In genomic region chr16:28421617-28422016, GRCm38 (mm10) we compare ENCODE assay signal across 16 mouse cellular contexts.
"Had no signal": no experiment of that assay in that cellular context is flagged by ENCODE, and none has a peak within 500 bp of the region (broad histone marks: within the 10 kb centered on the region; RNA-seq: fewer than 3 reads in every experiment).

No protein-coding gene starts in this region.

- DNase-seq: retina, postnatal 1 day; right cerebral cortex, adult 18-20 months; right cerebral cortex, postnatal 14 days; right cerebral cortex, postnatal 25 days; right cerebral cortex, postnatal 4 days; spleen, adult 18-20 months; thymus, adult 18-20 months; thymus, adult 2 months; thymus, postnatal 14 days; thymus, postnatal 25 days; thymus, postnatal 36 days; thymus, postnatal 4 days had no signal

- H3K36me3 ChIP-seq: neural tube, embryonic 12.5 days; neural tube, embryonic 13.5 days; neural tube, embryonic 15.5 days; stomach, embryonic 15.5 days had no signal

- H3K9ac ChIP-seq: neural tube, embryonic 12.5 days; neural tube, embryonic 13.5 days; neural tube, embryonic 15.5 days; stomach, embryonic 15.5 days had no signal

- H3K27me3 ChIP-seq: neural tube, embryonic 12.5 days; neural tube, embryonic 13.5 days; neural tube, embryonic 15.5 days; stomach, embryonic 15.5 days had no signal

- H3K4me2 ChIP-seq: neural tube, embryonic 12.5 days; neural tube, embryonic 13.5 days; neural tube, embryonic 15.5 days; stomach, embryonic 15.5 days had no signal

- H3K4me3 ChIP-seq: neural tube, embryonic 12.5 days; neural tube, embryonic 13.5 days; neural tube, embryonic 15.5 days; stomach, embryonic 15.5 days had no signal

- H3K4me1 ChIP-seq: neural tube, embryonic 12.5 days; neural tube, embryonic 13.5 days; neural tube, embryonic 15.5 days; stomach, embryonic 15.5 days had no signal

- H3K27ac ChIP-seq: neural tube, embryonic 12.5 days; neural tube, embryonic 13.5 days; neural tube, embryonic 15.5 days; stomach, embryonic 15.5 days had no signal

- H3K9me3 ChIP-seq: neural tube, embryonic 12.5 days; neural tube, embryonic 13.5 days; neural tube, embryonic 15.5 days; stomach, embryonic 15.5 days had no signal
